Mouse (Mus musculus) ES-CJ7 (cell line): Measurements from ENCODE around the gene Mst1.
A peak's percentile ranks its signal among the peaks of the same experiment; 100 is the strongest.

ENCODE experiments used
- DNase-seq: peaks from one replicate; pipeline ENCODE4 v3.0.0; 2011; ENCODE audit warnings: low read depth, low spot score

Mst1 gene

DNA sequence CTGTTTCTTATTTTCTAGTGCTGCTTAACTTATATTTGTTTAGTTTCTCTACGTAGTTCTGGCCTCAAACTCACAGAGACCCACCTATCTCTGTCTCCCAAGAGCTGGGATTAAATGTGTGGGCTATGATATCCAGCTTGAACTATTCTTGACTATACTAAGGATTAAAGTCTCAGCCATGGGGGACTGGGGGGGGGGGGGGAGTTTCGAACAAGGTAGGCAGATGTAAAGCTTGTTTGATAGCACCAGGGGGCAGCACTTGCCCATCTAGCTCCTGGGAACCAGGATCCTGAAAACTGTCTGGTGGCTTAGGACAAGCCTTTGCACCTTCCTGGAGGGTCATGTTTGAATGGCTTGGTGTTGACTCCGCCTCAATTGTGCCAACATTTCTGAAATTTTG lies 15.3 kb downstream of the Mst1 start:
- DNase-seq: peak; percentile 78

- no peak for DNase-seq
Observed at GRCm38 (mm10) chr9:108095949-108096712, 15.9 kb downstream of the Mst1 start.

DNA sequence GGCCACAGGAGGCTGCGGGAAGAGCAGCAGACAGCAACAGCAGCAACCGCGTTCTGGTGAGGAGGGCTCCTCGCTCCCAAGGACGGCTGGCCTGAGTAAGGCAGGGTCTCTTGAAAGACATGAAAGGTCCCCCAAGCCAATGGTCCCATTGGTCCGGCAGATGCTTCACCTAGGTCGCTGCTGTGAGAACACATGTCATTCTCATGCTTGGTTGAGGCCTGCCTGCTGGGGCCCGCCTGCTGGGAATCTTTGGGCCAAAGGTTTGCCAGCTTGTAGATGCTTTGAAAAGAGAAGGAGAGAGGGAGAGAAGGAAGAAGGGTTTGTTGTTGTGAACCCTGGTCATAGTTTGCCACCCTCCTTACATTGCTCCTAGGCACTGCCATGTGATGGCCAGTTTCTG lies 19.4 kb downstream of the Mst1 start:
- no peak for DNase-seq

DNA sequence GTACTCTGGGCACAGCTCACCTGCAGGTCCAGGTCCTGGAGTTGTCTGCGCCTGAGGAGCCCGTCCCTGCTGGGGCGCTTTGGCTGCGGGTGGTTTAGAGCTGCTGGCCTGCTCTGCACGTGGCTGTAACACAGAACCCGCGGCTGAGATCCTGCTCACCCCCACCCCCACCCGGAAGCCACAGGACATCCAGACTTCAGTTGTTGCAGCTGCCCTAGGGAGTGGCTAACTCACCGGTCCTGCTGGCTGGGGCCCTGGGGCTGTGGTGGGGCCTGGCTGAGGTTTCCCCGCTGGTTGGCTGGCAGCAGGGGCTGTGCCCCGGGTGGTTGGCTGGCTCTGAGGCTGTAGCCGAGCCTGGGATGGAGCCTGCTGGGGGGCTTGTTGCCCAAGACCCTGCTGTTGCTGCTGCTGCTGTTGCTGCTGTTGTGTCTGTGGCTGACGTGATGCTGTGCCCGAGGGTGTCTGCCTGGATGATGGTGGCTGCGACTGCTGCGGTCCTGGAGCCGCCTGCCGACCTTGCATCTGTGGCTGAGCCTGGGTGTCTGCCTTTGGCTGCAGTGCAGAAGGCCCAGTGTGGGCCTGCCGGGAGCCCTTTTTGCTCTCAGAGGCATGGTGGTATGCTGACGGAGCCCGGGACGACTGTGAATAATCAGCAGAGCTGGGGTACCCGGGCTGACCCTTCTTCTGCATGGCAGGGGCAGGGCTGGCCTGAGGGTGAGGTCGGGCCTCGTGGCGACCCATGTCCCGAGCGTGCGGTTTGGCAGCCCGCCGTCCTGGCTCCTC lies 24.7 kb downstream of the Mst1 start:
- peak; percentile 77 for DNase-seq

DNA sequence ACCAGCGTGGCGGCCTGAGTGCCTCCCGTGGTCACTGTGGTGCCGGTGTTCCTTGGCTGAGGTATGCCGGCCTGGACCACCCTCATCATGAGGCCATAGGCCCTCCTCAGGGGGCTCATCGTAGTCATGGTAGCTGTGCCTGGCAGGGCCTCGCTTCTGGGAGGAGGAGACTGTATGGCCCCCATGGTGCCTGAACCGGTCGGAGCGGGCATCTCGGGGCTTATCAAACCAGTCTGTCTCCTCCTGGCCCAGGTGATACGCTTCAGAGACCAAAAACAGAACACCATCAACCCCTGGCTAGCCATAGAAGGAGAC lies 25.3 kb downstream of the Mst1 start:
- DNase-seq: no peak

- DNase-seq: peak; percentile 46
Observed at GRCm38 (mm10) chr9:108106090-108106489, 25.9 kb downstream of the Mst1 start.

GRCm38 (mm10) chr9:108107867-108108266 lies 27.6 kb downstream of the Mst1 start:
- DNase-seq: no peak

DNA sequence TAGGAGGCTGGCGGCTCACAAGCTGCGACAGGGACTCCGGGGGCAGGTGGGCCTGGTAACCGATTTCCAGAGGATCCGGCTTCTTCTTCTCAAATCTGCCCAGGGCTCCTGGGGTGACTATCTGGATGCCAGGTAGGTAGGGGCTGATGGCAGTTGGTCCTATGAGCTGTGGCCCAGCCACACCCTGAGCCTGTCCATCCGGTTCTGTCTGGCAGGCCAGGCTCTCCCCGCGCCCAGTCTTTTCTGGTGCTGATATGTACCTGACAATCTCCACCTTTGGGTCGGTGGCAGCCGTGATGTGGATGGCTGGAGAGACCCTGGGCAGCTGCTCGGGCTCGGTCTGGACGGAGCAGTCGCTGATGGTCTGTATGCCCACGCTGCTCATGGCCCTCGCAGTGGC lies 29.9 kb downstream of the Mst1 start:
- no peak for DNase-seq

- no peak for DNase-seq
Observed at GRCm38 (mm10) chr9:108111101-108111592, 30.9 kb downstream of the Mst1 start.

GRCm38 (mm10) chr9:108111593-108112121 lies 31.4 kb downstream of the Mst1 start:
- DNase-seq: no peak

DNA sequence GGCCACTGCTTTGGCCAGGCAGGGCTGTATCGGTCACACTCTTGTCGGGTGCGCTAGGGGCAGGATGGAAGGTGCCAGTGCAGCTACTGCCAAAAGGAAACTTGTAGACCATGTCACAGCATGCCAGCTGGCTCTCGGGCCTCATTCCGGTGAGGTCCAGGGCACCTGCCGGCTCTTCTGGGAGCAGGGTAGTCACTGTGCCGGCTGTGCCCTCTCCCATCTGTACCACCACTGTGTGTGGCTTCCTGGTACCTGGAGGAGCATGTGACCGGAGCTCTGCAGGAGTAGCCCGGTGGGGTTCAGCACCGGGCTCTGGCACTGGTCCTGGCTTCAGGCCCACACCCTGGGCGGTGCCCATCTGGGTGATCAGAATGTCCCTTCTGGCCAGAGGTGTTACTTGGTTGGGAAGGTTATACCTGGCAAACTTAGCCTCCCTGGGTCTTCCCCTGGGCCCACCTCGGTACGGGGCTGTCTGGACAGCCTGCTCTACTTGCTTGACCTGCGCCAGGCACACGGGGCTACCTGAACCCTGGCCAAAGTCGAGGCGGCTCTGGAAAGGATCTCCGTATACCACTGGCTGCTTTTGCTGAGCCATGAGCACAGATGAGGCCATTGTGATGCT lies 32.6 kb downstream of the Mst1 start:
- no peak for DNase-seq

GRCm38 (mm10) chr9:108115290-108116077 lies 35.2 kb downstream of the Mst1 start:
- DNase-seq: no peak

DNA sequence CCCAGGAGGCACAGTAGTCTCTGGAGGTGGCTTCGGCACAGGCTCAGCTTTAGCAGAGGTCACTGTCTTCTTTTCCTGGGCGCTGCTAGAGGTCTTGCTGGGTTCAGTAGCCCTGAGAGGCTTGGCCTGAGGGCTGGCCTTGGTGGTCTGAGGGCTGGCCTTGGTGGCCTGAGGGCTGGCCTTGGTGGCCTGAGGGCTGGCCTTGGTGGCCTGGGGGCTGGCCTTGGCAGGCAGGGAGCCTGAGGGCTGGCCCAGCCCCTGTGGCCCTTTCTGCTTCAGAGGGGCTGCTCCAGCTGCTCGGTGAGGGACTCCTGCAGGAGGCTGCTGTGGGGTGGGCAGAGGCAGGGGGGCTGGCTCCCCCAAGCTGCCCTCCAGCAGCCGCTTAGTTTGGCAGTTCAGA lies 36.9 kb downstream of the Mst1 start:
- DNase-seq: no peak

DNA sequence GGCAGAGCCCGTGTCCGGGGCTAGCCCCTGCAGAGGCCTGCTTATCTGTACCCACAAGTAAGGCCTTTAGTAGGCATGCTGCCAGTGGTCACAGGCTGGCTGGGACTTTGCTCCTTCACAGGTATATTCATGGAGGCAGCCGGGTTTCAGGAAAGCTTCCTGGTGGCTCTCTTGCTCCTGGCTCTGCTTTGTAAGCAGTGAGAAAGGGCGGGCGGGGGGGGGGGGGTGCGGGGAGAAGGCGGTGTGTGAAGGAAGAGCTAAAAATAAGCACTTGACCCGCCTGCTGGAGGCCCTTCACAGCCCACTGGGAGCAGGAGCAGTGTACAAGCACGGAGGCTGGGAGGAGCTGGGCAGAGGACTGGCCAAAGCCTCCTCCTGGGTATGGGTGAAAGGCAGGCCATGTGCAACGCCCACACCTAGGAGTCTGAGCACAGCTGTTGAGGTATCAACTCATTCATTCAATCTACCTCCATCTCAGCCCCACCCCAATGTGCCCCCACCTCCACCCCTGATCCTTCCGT lies 39.7 kb downstream of the Mst1 start:
- no peak for DNase-seq

- no peak for DNase-seq
Observed at GRCm38 (mm10) chr9:108120671-108121070, 40.4 kb downstream of the Mst1 start.

GRCm38 (mm10) chr9:108121170-108121969 lies 41.1 kb downstream of the Mst1 start:
- DNase-seq: no peak

DNA sequence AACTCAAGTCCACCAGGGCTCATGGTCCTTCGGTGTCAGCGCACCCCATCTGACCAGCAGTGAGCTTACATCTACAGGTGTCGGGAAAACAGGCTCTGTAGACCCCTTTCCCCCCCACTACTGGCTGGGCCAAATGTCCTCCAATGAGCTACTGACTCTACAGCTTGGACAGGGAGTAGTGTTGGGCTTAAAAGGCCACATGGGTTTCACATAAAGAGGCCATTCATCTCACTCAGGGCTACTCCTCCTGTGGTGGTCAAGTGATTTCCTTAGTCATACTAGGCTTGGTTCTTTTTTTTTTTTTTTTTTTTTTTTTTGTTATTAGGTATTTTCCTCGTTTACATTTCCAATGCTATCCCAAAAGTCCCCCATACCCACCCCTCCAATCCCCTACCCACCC lies 43.7 kb downstream of the Mst1 start:
- no peak for DNase-seq

- no peak for DNase-seq
Observed at GRCm38 (mm10) chr9:108125731-108126130, 45.5 kb downstream of the Mst1 start.

DNA sequence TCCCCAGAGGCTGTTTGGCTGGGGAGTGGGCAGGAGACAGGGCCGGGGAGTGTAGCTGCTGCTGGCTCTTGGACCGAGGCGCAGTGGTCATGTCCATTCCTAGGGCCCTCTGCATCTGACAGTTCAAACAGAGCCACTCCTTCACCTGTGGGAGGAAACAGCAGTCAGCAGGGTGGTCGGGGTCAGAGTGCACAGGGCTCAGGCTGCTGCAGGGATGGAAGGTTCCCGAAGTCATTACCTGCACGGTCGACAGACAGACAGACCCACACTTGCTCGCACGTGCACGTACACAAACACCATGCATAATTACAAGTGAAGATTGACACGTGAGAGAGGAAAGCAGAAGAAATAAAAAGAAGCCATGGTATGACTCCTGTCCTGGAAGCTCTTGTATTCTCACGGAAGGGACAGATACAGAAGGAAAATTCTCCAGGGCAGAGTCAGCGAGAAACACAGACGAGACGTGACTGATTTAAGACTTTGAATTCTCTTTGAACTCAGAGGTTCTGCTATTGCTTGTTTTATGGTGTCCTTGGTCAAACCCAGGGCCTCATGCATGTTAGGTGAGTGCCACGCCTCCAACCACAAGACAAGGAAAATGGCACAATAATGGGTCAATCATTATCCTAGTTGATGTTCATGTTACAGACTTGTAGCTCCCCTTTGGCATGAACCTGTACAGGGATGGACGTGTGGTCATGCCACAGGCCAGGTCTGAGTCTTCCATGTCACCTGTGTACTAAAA lies 46.4 kb downstream of the Mst1 start:
- DNase-seq: no peak

DNA sequence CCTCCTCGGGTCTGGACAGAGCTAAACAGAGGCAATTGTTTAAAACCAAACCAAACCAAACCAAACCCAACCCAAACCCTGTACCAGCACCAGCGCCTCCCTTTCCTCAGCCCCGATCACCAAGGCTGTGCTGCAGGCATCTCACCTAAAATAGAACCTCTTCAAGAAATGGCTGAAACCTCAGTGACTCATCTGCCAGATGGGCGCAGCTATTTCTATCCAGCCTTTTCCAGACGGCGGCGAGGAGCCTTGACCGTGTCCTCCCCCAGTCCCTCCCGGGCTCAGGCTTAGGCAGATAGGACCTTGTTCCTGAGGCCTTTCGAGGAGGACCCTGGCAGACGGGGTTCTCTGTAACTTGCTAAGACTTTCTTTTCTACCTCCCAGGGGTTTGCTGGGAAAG lies 48.0 kb downstream of the Mst1 start:
- DNase-seq: no peak
